Mouse (Mus musculus) lung, postnatal 0 days (tissue): ENCODE measurements around the gene Akap2.

Experiments used
- CTCF ChIP-seq: IDR thresholded peaks from 2 replicates; pipeline ENCODE4 v1.5.1; 2016; ENCODE audit warnings: antibody characterized with exemption, mild to moderate bottlenecking
- EP300 ChIP-seq: IDR thresholded peaks from 2 replicates; pipeline ENCODE4 v1.6.1; 2016; ENCODE audit warnings: antibody characterized with exemption, mild to moderate bottlenecking, control low read depth

DNA sequence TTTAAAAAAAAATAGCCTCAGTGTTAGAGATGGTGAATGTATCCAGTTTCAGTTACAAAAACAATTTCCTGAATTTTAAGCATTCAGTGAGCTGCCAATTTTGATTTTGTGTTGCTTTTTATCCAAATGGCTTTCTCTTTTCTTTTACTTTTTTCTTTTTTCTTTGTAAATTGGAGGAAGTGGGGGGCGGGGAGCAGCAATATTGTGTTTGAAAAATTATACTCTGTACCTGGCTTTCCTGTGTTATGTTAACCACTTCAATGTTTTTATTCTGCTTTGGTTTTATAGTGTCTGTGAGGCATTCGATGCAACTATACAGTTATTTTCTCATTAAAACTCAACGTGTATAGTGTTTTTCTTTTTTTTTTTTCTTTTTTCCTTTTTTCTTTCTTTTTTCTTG, 179.2 kb downstream of the Akap2 start:
- TF ChIP-seq CTCF (no peak), EP300 (no peak)
